Mouse (Mus musculus) heart, adult 10 weeks (tissue): Measurements from ENCODE around the gene Ccdc63. TPM values are rescaled to one million over a fixed set of nuclear protein-coding genes. Genes with fewer than 3 reads are reported as not detected.

ENCODE experiments used
- polyA plus RNA-seq: library from polyadenylated mRNA; stranded (reverse); fragments of 350-450 nt; fragmentation: Illumina TruSeq; extraction: RNeasy Lipid Tissue Mini Kit (QIAGEN cat#74804); gene quantifications from one replicate; pipeline ENCODE4 v1.2.3, GENCODE M21; 2014; ENCODE audit warnings: low read depth, low replicate concordance

The Ccdc63 gene
- not detected for polyA plus RNA-seq

DNA sequence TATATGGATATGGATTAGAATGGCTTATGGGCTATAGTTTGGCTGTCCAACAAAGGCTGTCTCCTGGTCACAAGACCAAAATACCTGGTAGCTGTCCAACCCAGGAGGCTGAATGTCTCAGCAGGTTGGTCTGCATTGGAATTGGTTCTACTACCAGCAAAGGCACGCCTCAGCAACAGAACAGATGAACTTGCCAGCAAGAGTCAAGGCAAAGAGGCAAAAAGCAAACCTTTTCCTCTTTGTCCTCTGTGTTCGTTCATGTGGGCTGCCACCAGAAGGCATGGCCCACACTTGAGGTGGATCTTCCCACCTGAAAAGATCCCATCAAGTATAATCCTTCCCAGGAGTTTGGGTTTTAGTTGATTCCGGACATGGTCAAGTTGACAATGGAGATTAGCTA is at the start of gene Ccdc63:
Gene Ccdc63, minus strand, starts transcription at position 101 of the 400 bp plus-strand sequence.

DNA sequence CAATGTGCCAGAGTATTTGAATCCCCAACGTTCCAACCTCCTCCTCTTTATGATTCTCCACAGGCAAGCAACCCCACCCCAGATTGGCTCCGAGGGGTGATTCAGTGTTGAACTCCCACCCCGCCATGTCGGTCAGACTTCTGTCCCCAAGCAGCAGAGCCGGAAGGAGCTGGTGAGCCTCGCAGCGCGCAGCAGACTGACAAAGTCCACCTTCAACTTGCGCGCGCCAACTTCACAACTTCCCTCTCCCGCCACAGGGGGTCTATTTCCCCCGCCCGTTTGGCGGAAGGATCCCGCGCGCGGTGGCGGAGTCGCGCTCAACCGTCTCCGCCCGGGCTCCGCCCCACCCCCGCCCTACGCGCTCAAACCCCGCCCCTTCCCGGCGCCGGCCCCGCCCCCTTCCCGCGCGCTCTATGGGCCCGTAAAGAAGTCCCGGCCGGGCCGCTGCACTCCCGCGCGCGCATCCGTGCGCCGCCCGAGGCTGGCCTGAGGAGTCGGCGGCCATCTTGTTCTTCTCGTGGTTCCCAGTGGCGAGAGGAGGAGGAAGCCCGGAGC is 17.3 kb upstream of the Ccdc63 start, which contains the start of gene Ppp1cc:
Gene Ppp1cc, plus strand, starts transcription at position 452 of the 555 bp plus-strand sequence.

Other genes with a start within 250 kb of the Ccdc63 start
- gene Cux2, start 90.7 kb downstream of the Ccdc63 start, polyA plus RNA-seq: 9.5 TPM
- gene Myl2, start 39.9 kb downstream of the Ccdc63 start, polyA plus RNA-seq: 25,991 TPM
- 139 TPM for gene Ppp1cc, start 17.5 kb upstream of the Ccdc63 start, polyA plus RNA-seq
- gene Hvcn1, start 66.0 kb upstream of the Ccdc63 start, polyA plus RNA-seq: 1.2 TPM
- 4.1 TPM for gene Tctn1, start 123.6 kb upstream of the Ccdc63 start, polyA plus RNA-seq
- gene Pptc7, start 143.5 kb upstream of the Ccdc63 start, polyA plus RNA-seq: 87.6 TPM
- 3.7 TPM for gene Rad9b, start 213.4 kb upstream of the Ccdc63 start, polyA plus RNA-seq
- 71.2 TPM for gene Vps29, start 213.5 kb upstream of the Ccdc63 start, polyA plus RNA-seq
- 25.7 TPM for gene Gpn3, start 231.1 kb upstream of the Ccdc63 start, polyA plus RNA-seq
- 10.1 TPM for gene Fam216a, start 231.5 kb upstream of the Ccdc63 start, polyA plus RNA-seq